Mouse (Mus musculus) gastrocnemius, adult 8-10 months (tissue): ENCODE results near the gene Insrr. TPM values are rescaled to one million over a fixed set of nuclear protein-coding genes. Genes with fewer than 3 reads are reported as not detected.
A peak's percentile ranks its signal among the peaks of the same experiment; 100 is the strongest.
"Not testable (repeated sequence)": the region's sequence is repeated elsewhere in the genome, so short reads cannot be mapped to it uniquely, and the experiment has no call there.

Experiments
- DNase-seq, 2 experiments: peaks; one replicate each; pipeline ENCODE4 v3.0.0; 2022; ENCODE audit warnings: low spot score in 2 of 2
- total RNA-seq, 4 experiments: library from RNA; stranded (reverse); gene quantifications; 2 replicates each; pipeline ENCODE4 v1.2.4; 2022

Gene Insrr
- total RNA-seq, 4 experiments from 2014 or later = not detected

DNA sequence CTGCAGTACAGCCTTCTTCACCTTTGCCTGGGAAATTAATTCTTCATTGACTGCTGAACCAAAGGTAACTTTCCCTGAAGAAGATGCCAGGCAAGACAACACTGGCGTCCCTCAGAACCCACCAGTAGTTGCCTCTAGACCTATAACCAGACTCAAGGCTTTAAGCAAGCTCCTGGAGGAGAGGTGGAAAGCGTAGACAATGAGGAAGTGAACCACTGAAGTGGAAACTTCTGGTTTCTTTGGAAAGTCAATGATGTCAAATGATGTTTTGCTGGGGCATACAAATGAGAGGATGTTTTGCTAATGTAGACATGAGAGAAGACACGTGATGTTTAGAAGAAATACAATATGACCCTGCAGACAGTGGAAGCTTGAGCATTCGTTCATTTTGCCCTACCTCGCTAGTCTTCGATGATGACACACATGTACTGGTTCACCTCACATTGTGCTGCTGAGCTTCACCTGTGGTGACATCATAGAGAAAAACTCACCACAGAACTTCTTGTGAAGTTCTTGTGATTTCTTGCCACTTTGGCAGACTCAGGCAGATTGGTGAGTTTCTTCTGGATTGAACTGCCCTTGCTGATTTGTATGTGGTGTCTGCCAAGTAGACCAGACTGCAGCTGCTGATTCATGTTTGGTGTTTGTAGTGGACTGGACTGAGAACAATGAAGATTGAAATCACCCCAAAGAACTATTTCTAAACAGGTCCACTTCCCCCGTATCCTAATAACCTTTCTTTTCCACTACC, 35.5 kb downstream of the Insrr start:
- no peak for DNase-seq

DNA sequence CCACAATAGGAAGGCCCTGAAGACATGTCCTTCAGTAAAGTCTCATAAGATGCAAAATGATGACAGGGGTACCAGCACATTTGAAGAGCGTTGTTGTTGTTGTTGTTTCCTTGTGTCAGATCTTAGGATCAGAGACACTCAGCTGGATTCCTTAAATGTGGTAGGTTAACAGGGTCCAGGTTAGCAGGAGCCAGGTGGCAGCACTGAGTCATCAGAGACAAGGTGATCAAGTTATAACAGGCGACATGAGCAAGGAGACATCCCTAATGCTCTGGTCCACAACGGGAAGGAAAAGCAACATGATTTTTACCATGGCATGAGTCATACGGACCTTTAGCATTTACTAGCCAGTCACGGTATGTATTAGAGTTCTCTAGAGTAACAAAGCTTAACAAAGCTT, 36.7 kb downstream of the Insrr start:
- no peak for DNase-seq

DNA sequence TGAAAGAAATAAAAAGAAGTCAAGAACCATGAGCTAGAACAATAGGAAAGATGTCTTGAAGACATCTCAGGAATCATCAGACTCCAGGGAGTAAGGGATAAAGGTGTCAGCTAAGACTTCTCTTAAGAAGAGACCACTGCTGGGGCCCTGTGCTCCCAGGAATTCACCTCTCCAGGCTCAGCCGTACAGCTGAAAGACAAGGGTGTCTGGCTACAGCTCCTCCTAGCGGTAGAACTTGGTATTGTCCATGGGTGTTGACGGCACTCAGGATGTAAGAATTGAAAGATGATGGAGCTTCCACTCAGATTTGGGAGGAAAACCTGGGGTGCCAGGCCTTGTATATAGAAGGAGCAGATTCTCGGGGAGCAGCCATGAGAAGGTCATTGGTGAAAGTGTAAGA, 41.9 kb downstream of the Insrr start:
- peak; percentile 36 for DNase-seq

DNA sequence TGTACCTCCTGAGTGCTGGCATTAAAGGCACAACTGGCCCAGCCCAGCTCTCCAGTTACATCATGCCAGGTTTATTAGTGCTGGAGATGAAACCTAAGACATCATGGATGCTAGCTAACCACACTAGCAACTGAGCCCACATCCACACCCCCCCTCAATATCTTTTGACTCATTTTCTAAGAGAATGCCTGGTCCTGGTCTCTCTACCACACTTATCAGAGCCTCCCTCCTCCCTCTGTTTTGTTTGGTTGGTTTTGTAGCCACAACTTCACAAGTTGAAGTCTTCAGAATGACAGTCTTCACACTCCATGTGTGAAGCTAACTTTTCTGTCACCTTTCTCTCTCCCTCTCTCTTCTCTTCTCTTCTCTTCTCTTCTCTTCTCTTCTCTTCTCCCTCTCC, 44.1 kb downstream of the Insrr start:
- no peak for DNase-seq

DNA sequence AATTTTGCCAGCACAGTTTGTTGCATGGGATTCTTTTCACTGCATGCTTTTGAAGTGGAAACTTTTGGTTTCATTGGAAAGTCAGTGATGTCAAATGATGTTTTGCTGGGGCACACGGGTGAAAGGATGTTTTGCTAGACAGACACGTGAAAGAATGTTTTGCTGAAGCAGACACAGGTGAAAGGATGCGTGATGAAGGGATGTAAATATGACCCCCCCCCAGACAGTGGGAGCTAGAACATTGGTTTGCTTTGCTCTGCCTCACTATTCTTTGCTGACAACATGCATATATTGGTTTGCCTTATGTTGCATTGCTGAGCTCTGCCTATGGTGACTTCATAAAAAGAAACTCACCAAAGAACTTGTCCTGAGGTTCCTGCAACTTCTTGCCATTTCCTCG, 48.2 kb downstream of the Insrr start:
- no peak for DNase-seq

DNA sequence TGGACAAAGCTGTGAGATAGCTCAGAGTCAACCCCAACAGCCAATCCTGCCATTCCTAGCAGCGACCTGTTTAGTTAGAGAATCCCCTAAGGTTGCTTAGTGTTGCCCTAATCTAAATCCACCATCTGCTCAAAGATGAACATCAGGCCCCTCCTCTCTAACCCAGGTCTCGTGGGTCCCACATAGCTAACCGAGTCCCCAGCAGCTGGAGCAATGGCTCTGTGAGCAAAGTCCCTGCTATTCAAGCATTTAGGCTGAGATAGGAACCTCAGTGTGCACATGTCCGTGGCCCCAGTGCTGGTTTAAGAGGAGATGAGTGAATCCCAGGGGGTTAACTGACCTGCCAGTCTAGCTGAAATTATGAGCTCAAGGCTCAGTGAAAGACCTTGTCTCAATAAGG, 49.4 kb downstream of the Insrr start:
- no peak for DNase-seq

DNA sequence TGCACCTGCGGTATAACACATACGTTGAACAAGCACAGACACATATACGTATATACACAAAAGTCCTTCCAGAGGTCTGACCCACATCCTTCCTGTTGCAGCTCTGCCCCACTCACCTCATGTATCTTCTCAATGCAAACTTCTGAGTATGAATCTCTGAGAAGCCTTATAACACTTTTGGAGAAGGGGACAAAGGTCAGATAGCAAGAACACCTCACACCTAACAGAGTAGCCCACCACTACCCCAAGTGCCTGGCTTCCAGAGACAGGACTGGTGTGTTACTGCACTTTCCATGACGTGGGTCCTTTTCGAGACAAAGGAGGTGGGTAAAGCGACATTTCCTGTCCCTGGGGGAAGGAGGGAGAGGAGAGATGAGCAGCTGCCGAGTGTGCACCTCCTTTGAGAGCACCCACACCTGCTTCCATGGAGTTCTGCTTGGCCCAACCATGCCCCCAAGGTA, 49.9 kb downstream of the Insrr start, which contains the start of gene Sh2d2a:
Gene Sh2d2a (plus strand): TSS at position 106 of the 461 bp plus-strand sequence.
- no peak for DNase-seq

DNA sequence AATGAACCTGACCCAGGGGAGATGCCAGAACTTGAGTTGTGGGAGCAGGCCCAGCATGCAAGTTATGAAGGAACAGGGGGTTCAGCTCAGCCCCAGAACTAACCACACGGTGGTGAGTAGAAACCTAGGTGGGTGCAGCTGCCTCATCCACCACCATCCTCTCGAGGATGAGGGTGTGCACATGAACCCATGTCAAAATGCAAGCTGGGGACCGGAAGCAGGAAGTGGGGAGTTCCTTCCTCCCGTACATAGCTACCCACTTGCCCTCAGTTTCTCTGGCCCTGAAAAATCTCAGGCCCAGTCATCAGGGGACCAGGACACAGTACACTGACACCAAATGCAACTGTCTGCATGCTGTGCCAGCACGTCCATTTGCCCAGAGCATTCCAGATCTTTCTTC, 50.9 kb downstream of the Insrr start:
- DNase-seq = no peak

DNA sequence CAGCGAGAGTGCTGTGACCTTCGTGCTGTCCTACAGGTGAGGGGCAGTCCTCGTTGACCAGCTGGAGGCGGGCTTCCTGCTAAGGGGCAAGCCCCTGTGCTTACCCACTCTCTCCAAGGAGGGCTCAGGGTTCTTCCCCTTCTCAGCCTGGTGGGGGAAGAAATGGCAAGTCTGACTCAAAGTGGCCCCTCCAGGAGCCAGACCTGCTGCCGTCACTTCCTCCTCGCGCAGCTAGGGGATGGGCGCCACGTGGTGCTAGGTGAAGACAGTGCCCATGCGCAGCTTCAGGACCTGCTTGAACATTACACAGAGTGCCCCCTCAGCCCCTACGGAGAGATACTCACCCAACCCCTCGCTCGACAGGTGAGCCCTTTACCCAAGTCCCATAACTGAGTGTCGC, 52.4 kb downstream of the Insrr start:
- no peak for DNase-seq

DNA sequence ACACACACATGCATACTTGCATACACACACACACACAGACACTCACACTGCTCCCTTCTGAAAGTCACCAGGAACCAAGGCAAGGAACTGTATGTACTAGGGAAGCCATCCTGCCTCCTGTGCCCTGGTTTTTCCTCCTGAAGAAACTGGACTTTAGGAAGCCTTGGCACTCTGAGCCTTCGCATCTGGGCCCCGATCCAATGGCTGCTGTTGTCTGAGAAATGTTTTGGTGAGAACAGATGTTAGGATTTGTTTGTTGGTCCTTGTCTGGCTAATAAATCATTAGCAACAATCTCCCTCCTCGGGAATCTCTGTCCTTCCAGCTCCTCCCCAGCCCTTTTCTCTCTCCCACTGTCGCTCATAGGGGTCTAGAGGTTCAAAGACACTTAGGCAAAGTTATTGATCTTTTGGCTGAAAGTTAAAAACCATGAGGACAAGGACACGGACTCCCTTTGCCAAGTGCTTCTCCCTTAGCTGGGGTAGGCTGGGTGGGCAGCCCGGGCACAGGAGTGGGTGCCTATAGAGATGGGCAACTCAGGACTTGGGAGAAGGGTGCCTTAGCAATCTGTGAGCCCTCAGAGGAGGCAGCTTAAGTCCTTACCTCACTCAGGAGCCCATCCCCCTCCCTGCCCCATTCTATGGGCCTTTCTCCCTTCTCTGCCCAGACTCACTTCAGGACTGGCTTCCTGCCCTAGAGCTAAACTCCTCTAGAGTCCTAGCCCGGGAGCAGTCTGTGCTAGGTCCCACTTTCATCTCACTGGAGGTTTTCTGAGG, 58.2 kb downstream of the Insrr start:
- DNase-seq = peak in 1 of 2 experiments; percentile 25

DNA sequence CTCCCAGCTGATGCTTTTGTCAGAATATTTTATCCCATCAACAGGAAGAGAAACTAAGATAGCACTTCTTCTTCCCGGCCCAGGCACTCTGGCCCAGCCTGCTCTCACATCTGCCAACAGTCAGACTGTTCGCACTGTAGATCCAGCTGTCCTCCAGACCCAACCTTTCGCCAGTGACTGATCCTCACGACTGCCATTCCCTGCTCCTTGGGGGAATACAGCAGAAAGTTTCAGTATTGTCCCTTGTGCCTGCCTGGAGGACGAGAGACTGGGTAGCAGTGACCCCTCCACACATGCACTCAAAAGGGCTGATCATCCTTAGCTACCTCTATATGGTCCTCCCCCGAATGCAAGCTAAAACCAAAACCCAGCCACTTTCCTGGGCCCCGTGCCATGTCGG, 59.2 kb downstream of the Insrr start:
- no peak for DNase-seq

DNA sequence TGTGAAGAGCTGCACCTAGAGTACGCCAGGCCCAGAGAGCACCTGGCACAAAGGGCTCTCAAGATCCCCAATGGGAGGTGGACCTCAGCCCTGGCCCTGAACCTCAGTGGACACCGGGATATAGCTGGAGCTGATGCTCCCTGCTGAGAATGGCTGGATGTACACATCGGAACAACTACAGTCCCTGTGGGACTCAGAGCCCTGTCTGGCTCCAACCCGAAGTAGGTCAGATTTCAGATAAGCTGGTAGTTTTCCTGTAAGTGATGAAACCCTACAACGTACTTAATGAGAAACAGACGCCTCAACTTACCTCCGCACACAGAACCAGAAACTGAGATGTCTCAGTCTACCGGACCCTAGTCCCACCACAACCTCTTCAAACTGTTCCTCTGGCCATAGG, 60.9 kb downstream of the Insrr start:
- DNase-seq = no peak

DNA sequence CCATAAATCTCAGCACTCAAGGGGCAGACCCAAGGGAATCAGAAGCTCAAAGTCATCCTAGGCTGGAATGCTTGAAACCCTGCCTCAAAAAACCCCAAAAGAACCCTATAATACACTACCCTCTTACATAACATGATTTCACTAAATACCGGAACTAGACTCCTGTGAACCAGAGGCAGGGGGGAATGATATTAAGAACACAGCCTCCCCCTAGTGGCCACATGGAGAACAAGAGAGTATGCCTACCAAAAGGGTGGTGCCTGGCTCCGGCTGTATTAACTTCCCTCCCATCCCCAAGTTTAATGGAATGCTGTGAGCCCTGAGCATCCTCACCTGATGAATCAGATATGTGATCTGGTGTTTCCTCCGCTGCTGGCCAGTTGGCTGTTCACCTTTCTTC, 63.1 kb downstream of the Insrr start:
- peak; percentile 16 to 38 for DNase-seq

DNA sequence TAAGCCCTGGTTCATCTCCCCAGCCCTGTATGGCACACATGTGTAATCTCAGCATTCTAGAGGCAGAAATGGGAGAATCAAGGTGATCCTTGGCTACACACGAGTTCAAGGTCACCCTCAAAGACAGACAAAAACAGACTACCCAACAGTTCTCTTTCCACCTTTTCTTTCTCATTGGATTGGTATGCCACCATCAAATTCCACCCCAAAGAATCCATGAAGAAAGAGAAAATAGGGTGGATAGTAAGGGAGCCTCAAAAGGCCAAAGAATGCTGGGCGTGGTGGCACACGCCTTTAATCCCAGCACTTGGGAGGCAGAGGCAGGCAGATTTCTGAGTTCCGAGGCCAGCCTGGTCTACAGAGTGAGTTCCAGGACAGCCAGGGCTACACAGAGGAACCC, 67.4 kb downstream of the Insrr start:
- not testable (repeated sequence) for DNase-seq

Other genes with a start within 250 kb of the Insrr start
- 10 to 100 TPM; 16.5 to 20.9 (median 18.5) TPM for gene Arhgef11, start 179.4 kb upstream of the Insrr start, total RNA-seq
- gene Lrrc71, start 48.3 kb upstream of the Insrr start, total RNA-seq = under 1 TPM in 1 of 4 experiments, not detected in 3; 0.68 TPM
- gene Ntrk1, start 1.8 kb upstream of the Insrr start, total RNA-seq = not detected
- gene Pear1, start 27.4 kb downstream of the Insrr start, total RNA-seq = 1 to 10 TPM; 3.2 to 7.1 (median 5.1) TPM
- gene Sh2d2a, start 49.8 kb downstream of the Insrr start, total RNA-seq = not detected
- gene Prcc, start 88.7 kb downstream of the Insrr start, total RNA-seq = 10 to 100 TPM; 48.6 to 53.0 (median 52.0) TPM
- gene Hdgf, start 109.4 kb downstream of the Insrr start, total RNA-seq = 100 to 1,000 TPM; 243 to 264 (median 254) TPM
- gene Mrpl24, start 122.6 kb downstream of the Insrr start, total RNA-seq = 10 to 100 TPM; 40.9 to 48.1 (median 45.8) TPM
- 1 to 10 TPM; 5.8 to 7.6 (median 7.2) TPM for gene Isg20l2, start 133.4 kb downstream of the Insrr start, total RNA-seq
- gene Rrnad1, start 133.8 kb downstream of the Insrr start, total RNA-seq = 1 to 10 TPM; 2.4 to 4.1 (median 3.5) TPM
- gene Crabp2, start 151.7 kb downstream of the Insrr start, total RNA-seq = not detected
- 10 to 100 TPM in 2 of 4 experiments, 1 to 10 TPM in 2; 8.7 to 18.0 (median 12.0) TPM for gene Nes, start 174.1 kb downstream of the Insrr start, total RNA-seq
- gene Bcan, start 203.3 kb downstream of the Insrr start, total RNA-seq = under 1 TPM in 1 of 4 experiments, not detected in 3; 0.15 TPM
- under 1 TPM in 1 of 4 experiments, not detected in 3; 0.11 TPM for gene Hapln2, start 230.6 kb downstream of the Insrr start, total RNA-seq
- 10 to 100 TPM; 24.2 to 30.2 (median 25.5) TPM for gene Gpatch4, start 246.2 kb downstream of the Insrr start, total RNA-seq